Mouse (Mus musculus) erythroblast, embryonic 14.5 days (primary cell): ENCODE data around the gene Rilpl1.
"Not testable (repeated sequence)": the region's sequence is repeated elsewhere in the genome, so short reads cannot be mapped to it uniquely, and the experiment has no call there.

Source experiments
- GATA1 ChIP-seq: IDR thresholded peaks from 2 replicates; pipeline ENCODE4 v1.6.1; 2012; ENCODE audit warnings: low read length, inconsistent platforms, mixed read lengths
- TAL1 ChIP-seq: IDR thresholded peaks from 3 replicates; pipeline ENCODE4 v1.6.1; 2012; ENCODE audit warnings: low read length, inconsistent platforms, mixed read lengths

DNA sequence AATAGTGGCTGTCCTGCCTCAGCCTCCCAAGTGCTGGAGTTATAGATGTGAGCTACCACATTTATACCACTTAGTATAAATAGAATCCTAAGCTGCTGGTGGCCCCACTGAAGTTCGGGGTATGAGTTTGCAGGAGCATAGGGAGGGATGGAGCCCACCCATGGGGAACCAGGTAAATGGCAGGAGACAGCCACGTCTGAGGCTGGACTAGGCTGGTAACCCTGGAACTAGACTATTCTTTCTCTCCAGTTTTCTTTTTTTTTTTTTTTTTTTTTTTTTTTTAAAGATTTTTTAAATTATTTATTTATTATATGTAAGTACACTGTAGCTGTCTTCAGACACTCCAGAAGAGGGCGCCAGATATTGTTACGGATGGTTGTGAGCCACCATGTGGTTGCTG, 31.2 kb downstream of the Rilpl1 start:
- TF ChIP-seq GATA1, TAL1: not testable (repeated sequence)
